Mouse (Mus musculus): Measurements from ENCODE around the gene Scarb2. TPM values are rescaled to one million over a fixed set of nuclear protein-coding genes. Genes with fewer than 3 reads are reported as not detected.

The Scarb2 gene
- polyA plus RNA-seq, 1 experiment from 2014 or later, result 7.0 TPM

DNA sequence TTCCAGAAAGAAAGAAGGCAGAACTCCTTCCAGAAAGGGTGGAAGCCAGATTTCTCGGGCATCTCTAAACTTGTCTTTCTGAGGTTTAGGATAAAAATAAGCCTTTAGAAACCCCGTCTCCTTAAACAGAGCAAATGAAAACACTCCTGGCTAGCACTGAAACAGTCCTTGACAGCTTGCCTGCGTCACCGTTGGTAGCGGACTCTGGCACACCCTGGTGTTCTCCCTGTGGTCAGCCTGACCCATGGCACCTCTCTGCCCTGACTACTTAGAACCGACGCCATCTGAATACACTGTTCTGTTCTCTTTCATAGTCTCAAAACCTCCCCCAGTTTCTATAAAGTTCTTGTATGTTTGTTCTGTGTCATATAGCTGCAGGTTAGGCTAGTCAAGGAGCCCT lies 17.7 kb downstream of the Scarb2 start:
- Histone ChIP-seq H3K4me3 (ENCODE audit: low read depth, low read length) (no peak overlapping the region), H3K9me3 (ENCODE audit: control insufficient read depth, low read length) (no peaks in the 10 kb centered on the region), H3K9ac (ENCODE audit: low read length) (no peak overlapping the region), H3K27ac (replicated peaks; ENCODE audit: low read depth, low read length) (peak overlapping the region; percentile 44; the same call in 1 of the 2 replicates), H3K27me3 (ENCODE audit: control insufficient read depth, insufficient read depth, low read length) (no peaks in the 10 kb centered on the region), H3K4me2 (ENCODE audit: low read depth, severe bottlenecking) (no peak overlapping the region), H3K4me1 (ENCODE audit: control insufficient read depth, insufficient read depth, low read length) (no peaks in the 10 kb centered on the region), H3K36me3 (ENCODE audit: control insufficient read depth, insufficient read depth, low read length) (no peaks in the 10 kb centered on the region)
- 79% methylated on average over 7 of the region's 7 CpGs for WGBS
- ATAC-seq (ENCODE audit: insufficient number of reproducible peaks, low FRiP score, low TSS enrichment, low read depth), result no peak
- no peak for DNase-seq (ENCODE audit: low spot score)

DNA sequence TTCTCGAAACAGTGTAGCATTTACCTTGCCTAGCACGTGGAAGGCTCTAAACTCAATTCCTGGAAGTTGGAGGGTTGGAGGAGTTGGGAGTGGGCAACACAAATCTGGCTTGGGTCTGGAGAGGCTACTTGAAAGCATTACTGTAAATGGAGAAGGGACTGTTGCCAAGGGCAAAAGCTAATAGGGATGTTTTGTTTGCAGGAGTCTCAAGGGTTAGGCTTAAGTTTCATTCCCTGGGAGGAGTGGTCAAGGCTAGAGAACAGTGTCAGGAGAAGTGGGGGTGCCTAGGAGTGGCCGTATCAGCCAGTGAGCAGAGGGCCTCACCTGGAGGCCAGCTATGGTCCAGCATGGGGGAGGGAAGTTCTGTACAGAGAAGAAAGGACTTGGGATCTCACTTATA lies 18.2 kb downstream of the Scarb2 start:
- DNase-seq (ENCODE audit: low spot score) (no peak), ATAC-seq (ENCODE audit: insufficient number of reproducible peaks, low FRiP score, low TSS enrichment, low read depth) (no peak)
- H3K4me2 ChIP-seq (ENCODE audit: low read depth, severe bottlenecking), result no peak overlapping the region
- 74% methylated on average over 3 of the region's 3 CpGs for WGBS
- no peak overlapping the region for H3K4me3 ChIP-seq (ENCODE audit: low read depth, low read length)
- no peaks in the 10 kb centered on the region for H3K4me1 ChIP-seq (ENCODE audit: control insufficient read depth, insufficient read depth, low read length)
- no peak overlapping the region for H3K9ac ChIP-seq (ENCODE audit: low read length)
- H3K27me3 ChIP-seq (ENCODE audit: control insufficient read depth, insufficient read depth, low read length), result no peaks in the 10 kb centered on the region
- no peak overlapping the region for H3K27ac ChIP-seq (replicated peaks; ENCODE audit: low read depth, low read length)
- no peaks in the 10 kb centered on the region for H3K9me3 ChIP-seq (ENCODE audit: control insufficient read depth, low read length)
- peaks cover 3% of the 10 kb centered on the region; the same call in 1 of the 2 replicates for H3K36me3 ChIP-seq (ENCODE audit: control insufficient read depth, insufficient read depth, low read length)

DNA sequence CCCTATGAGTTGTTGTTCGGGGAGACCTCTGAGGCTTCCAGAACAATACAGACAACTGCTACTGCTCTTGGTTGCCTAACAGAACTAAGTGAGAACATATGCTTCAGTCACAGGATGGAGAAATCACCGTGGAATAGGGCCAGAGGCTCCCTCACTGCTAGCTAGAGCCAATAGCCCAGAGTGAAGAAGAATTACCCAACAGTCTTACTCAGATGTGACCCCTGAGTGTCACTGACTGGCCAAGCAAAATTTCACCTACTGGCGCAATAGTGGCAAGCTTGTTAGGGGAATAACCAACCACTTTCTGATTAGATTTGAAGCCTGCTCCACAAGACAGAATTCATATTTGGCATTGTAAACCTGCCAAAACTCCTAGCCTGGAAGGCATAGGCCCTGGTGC lies 19.9 kb downstream of the Scarb2 start:
- Histone ChIP-seq H3K9me3 (ENCODE audit: control insufficient read depth, low read length) (no peaks in the 10 kb centered on the region), H3K4me1 (ENCODE audit: control insufficient read depth, insufficient read depth, low read length) (no peaks in the 10 kb centered on the region), H3K9ac (ENCODE audit: low read length) (no peak overlapping the region), H3K36me3 (ENCODE audit: control insufficient read depth, insufficient read depth, low read length) (peaks cover 3% of the 10 kb centered on the region; the same call in 1 of the 2 replicates), H3K4me2 (ENCODE audit: low read depth, severe bottlenecking) (no peak overlapping the region), H3K27ac (replicated peaks; ENCODE audit: low read depth, low read length) (no peak overlapping the region), H3K4me3 (ENCODE audit: low read depth, low read length) (no peak overlapping the region), H3K27me3 (ENCODE audit: control insufficient read depth, insufficient read depth, low read length) (no peaks in the 10 kb centered on the region)
- 78% methylated on average over 3 of the region's 3 CpGs for WGBS
- no peak for ATAC-seq (ENCODE audit: insufficient number of reproducible peaks, low FRiP score, low TSS enrichment, low read depth)
- no peak for DNase-seq (ENCODE audit: low spot score)

- 64% methylated on average over 7 of the region's 7 CpGs for WGBS
- DNase-seq (ENCODE audit: low spot score) (no peak), ATAC-seq (ENCODE audit: insufficient number of reproducible peaks, low FRiP score, low TSS enrichment, low read depth) (no peak)
- H3K9ac ChIP-seq (ENCODE audit: low read length), result no peak overlapping the region
- no peak overlapping the region for H3K4me2 ChIP-seq (ENCODE audit: low read depth, severe bottlenecking)
- H3K36me3 ChIP-seq (ENCODE audit: control insufficient read depth, insufficient read depth, low read length), result peaks cover 3% of the 10 kb centered on the region; the same call in 1 of the 2 replicates
- no peaks in the 10 kb centered on the region for H3K4me1 ChIP-seq (ENCODE audit: control insufficient read depth, insufficient read depth, low read length)
- no peak overlapping the region for H3K4me3 ChIP-seq (ENCODE audit: low read depth, low read length)
- no peaks in the 10 kb centered on the region for H3K9me3 ChIP-seq (ENCODE audit: control insufficient read depth, low read length)
- no peak overlapping the region for H3K27ac ChIP-seq (replicated peaks; ENCODE audit: low read depth, low read length)
- H3K27me3 ChIP-seq (ENCODE audit: control insufficient read depth, insufficient read depth, low read length), result no peaks in the 10 kb centered on the region
Measured at GRCm38 (mm10) chr5:92484880-92485279, 21.8 kb downstream of the Scarb2 start.

- no peak for DNase-seq (ENCODE audit: low spot score)
- Histone ChIP-seq H3K4me1 (ENCODE audit: control insufficient read depth, insufficient read depth, low read length) (no peaks in the 10 kb centered on the region), H3K4me3 (ENCODE audit: low read depth, low read length) (no peak overlapping the region), H3K36me3 (ENCODE audit: control insufficient read depth, insufficient read depth, low read length) (no peaks in the 10 kb centered on the region), H3K27ac (replicated peaks; ENCODE audit: low read depth, low read length) (no peak overlapping the region), H3K9ac (ENCODE audit: low read length) (no peak overlapping the region), H3K27me3 (ENCODE audit: control insufficient read depth, insufficient read depth, low read length) (no peaks in the 10 kb centered on the region), H3K9me3 (ENCODE audit: control insufficient read depth, low read length) (no peaks in the 10 kb centered on the region), H3K4me2 (ENCODE audit: low read depth, severe bottlenecking) (no peak overlapping the region)
- ATAC-seq (ENCODE audit: insufficient number of reproducible peaks, low FRiP score, low TSS enrichment, low read depth), result no peak
- WGBS, result 88% methylated on average over 5 of the region's 5 CpGs
Measured at GRCm38 (mm10) chr5:92472863-92473262, 33.8 kb downstream of the Scarb2 start.

DNA sequence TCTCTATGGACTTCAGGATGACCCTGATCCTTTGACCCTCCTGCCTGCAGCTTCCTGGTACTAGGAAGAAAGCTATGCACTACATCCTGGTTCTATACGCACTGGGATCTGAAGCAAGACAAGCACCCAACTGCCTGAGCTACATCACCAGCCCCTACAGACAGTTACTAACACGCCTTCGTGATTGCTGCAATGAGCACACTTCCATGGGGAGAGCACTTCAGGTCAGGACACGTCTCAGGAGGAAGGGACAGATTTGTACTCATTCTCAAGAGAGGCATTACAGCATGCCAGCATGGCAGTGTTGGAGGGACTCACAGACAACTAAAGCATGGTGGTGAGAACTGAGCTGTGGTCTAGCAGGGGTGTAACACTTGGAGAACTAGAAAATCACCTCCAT lies 35.1 kb downstream of the Scarb2 start:
- WGBS, result 84% methylated on average over 4 of the region's 4 CpGs
- no peak overlapping the region for H3K27ac ChIP-seq (replicated peaks; ENCODE audit: low read depth, low read length)
- no peaks in the 10 kb centered on the region for H3K27me3 ChIP-seq (ENCODE audit: control insufficient read depth, insufficient read depth, low read length)
- H3K4me2 ChIP-seq (ENCODE audit: low read depth, severe bottlenecking), result no peak overlapping the region
- no peak overlapping the region for H3K4me3 ChIP-seq (ENCODE audit: low read depth, low read length)
- no peak for ATAC-seq (ENCODE audit: insufficient number of reproducible peaks, low FRiP score, low TSS enrichment, low read depth)
- DNase-seq (ENCODE audit: low spot score), result no peak
- no peak overlapping the region for H3K9ac ChIP-seq (ENCODE audit: low read length)
- no peaks in the 10 kb centered on the region for H3K4me1 ChIP-seq (ENCODE audit: control insufficient read depth, insufficient read depth, low read length)
- no peaks in the 10 kb centered on the region for H3K36me3 ChIP-seq (ENCODE audit: control insufficient read depth, insufficient read depth, low read length)
- H3K9me3 ChIP-seq (ENCODE audit: control insufficient read depth, low read length), result no peaks in the 10 kb centered on the region

DNA sequence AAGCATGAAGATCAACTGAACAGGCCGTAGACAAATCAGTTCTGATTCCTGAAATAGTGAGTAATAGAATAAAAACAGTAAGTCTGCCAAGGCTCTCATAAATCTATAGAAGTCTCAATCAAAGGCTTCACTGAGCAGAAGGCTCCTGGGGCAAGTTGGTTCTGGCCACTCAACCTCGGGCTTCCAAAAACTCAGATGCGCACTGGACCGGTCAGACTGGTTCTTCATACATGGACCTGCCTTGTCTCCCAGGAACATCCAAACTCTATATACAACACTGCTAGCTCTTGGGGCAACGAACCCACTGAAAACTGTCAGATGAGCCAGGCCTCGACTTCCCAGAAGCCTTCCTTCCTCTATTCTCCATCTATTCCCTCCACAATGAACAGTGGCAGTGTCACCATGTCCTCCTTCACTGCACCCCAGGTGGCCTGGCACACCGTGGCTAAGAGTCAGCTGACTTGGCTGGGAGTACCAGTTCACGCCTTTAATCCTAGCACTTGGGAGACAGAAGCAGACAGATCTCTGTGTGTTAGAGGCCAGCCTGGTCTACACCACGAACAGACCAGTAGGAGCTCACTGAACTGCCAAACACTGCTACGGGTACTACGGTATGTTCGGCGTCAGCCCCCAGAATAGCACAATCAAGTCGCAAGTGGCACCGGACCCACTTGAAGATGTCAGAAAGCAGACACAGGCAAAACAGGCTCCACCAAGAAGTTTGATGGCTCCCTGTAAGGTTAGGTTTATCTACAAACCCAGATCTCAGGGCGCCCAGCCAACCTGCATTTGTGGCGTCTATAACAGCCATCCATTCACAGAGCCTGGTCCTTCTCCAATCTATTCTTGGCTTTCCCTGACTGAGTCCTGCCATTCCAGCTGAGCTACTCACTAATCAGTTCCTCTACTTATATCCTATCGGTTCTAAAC lies 37.2 kb downstream of the Scarb2 start:
- no peak for DNase-seq (ENCODE audit: low spot score)
- Histone ChIP-seq H3K9ac (ENCODE audit: low read length) (no peak overlapping the region), H3K4me1 (ENCODE audit: control insufficient read depth, insufficient read depth, low read length) (no peaks in the 10 kb centered on the region), H3K27ac (replicated peaks; ENCODE audit: low read depth, low read length) (no peak overlapping the region), H3K36me3 (ENCODE audit: control insufficient read depth, insufficient read depth, low read length) (no peaks in the 10 kb centered on the region), H3K27me3 (ENCODE audit: control insufficient read depth, insufficient read depth, low read length) (no peaks in the 10 kb centered on the region), H3K4me3 (ENCODE audit: low read depth, low read length) (no peak overlapping the region), H3K9me3 (ENCODE audit: control insufficient read depth, low read length) (no peaks in the 10 kb centered on the region), H3K4me2 (ENCODE audit: low read depth, severe bottlenecking) (no peak overlapping the region)
- ATAC-seq (ENCODE audit: insufficient number of reproducible peaks, low FRiP score, low TSS enrichment, low read depth), result no peak
- 90% methylated on average over 18 of the region's 18 CpGs for WGBS

DNA sequence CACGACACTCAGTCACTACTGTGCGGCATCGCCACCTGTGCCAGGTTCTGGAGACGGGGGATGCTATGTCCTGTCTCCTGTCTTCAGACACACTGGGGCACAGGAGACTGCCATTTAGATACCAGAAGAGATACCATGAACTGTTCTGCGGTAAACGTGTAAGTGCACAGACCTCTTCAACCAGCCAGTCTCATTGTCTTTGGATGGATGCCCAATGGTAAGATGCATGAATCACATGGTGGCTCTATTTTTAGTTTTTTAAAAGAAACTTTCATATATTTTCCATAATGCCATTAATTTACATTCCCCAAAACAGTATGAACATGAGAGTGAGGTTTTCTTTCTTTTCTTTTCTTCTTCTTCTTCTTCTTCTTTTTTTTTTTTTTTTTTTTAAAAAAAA lies 38.4 kb downstream of the Scarb2 start:
- H3K27me3 ChIP-seq (ENCODE audit: control insufficient read depth, insufficient read depth, low read length), result no peaks in the 10 kb centered on the region
- ATAC-seq (ENCODE audit: insufficient number of reproducible peaks, low FRiP score, low TSS enrichment, low read depth) (no peak), DNase-seq (ENCODE audit: low spot score) (no peak)
- H3K9me3 ChIP-seq (ENCODE audit: control insufficient read depth, low read length), result no peaks in the 10 kb centered on the region
- H3K9ac ChIP-seq (ENCODE audit: low read length), result no peak overlapping the region
- H3K4me1 ChIP-seq (ENCODE audit: control insufficient read depth, insufficient read depth, low read length), result no peaks in the 10 kb centered on the region
- no peaks in the 10 kb centered on the region for H3K36me3 ChIP-seq (ENCODE audit: control insufficient read depth, insufficient read depth, low read length)
- WGBS, result 88% methylated on average over 6 of the region's 6 CpGs
- H3K4me2 ChIP-seq (ENCODE audit: low read depth, severe bottlenecking), result no peak overlapping the region
- H3K4me3 ChIP-seq (ENCODE audit: low read depth, low read length), result no peak overlapping the region
- no peak overlapping the region for H3K27ac ChIP-seq (replicated peaks; ENCODE audit: low read depth, low read length)

All from limb, embryonic 11.5 days (tissue).